Mouse (Mus musculus): ENCODE data around the gene Taar8c.
"Not testable (repeated sequence)": the region's sequence is repeated elsewhere in the genome, so short reads cannot be mapped to it uniquely, and the experiment has no call there.

Gene Taar8c

DNA sequence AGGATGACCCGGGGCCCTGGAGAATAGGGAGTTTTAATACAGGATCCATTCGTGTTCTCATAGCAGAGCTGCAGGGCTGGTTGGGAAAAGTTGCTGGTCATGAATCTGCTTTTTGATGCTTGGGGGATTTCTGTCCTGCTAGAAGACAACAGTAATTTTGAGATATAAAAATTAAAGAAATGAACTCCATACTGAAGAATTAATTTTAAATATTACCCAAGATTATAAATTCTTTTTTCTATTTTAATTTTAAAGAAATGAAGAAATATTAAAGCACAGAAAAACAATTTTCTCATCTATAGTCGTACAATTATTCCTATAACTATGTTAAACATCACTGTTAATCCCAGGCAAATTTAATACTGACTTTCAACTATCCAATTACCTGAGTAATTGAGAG is at the start of gene Taar8c:
TSS of gene Taar8c (minus strand) at position 101 of the 400 bp plus-strand sequence.
- DNase-seq (ENCODE audit: low read depth), result not testable (repeated sequence)

DNA sequence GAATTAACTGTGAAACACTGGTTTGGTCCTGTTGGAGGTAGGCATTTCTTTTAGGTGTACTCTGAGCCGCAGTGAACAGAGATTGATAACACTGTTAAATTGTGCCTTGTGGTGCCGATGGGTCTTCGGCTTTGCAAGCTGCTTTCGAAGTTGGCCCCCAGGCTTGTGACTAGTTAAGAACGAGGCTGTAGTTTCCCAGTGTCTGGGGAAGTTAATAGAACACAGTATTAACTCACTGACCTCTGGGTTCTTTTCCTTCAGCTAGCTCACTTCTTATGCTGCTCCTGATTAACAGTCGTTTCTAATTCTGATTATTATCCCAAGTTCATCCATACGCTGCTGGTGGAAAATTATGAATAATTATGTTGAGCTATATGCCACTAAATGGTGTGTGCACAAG is 48.4 kb upstream of the Taar8c start:
- DNase-seq (ENCODE audit: low read depth), result no peak

DNA sequence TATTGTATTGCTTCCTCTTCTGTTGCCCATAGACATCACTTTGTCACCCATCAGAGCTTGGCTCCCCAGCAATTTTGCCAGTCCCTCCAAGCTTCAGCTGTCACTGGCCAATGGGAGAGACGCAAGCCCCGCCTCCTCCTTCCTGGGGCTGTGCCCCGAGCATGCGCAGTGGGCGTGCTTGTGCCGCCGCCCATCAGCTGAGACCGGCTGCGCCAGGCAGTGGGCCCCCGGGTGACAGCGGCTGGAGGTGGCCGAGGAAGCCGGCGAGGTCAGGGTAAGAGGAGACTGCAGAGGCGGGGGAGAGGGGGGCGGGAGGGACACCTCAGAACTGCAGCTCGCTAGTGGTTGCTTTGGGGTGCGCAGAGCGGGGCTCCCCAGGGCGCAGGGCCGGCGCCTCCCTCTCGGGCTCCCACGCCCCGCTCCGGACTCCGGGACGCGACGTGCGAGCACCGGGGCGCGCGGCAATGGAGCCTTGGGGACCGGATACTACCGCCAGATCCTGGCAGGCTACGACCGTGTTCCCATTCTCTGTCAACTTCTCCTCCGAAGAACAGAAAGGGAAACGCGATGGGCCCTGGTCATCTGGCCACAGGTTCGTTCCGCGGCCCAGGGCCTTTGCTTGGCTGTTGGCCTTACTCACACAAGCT is 47.5 kb upstream of the Taar8c start, which contains the start of gene Stx7:
TSS of gene Stx7 (plus strand) at position 168 of the 647 bp plus-strand sequence.
- DNase-seq (ENCODE audit: low read depth), result peak; percentile 94

DNA sequence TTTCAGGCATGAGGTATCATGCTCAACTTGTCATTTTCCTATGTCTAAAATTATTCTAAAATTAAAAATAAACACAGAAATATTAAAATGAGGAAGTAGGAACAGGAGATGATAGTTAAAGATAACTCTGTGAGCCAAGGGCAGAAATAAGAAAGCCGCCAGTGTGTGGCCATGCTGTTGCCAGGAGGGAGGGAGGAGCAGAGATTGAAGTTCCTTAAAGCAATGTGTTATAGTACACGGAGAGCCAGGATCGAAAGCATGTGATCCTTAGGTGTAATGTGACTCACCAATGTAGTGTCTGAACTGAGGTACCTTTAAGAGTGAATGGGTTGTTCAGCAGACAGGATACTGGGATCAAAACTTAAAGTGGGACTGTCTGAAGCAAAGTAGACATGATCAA is 41.0 kb upstream of the Taar8c start:
- DNase-seq (ENCODE audit: low read depth), result no peak

DNA sequence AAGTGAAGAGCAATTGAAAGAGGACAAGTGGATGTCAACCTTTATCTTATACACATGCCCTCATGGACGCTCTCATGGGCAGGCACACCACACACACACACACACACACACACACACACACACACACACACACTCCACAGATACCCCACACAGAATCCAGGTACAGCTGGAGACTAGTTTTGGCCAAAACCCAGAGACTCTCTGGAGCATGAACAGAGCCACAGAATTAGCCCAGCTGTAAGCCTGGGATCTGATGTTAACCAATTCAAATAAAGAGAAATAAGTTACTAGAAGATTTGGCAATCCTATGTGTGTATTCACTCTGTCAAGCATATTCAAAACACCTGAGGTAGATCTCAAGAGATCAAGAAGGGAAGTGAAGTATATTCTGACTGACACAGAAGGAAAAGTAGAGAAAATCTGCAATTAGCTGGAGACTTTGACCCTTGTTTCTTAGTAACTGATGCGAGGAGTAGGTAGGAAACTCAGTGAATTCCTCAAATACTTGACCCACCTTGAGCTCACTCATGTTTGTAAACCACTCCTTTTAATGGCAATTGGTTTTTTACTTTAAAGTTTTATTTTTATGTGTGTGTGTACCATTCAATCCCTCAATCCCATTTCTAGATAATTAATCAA is 37.0 kb upstream of the Taar8c start:
- no peak for DNase-seq (ENCODE audit: low read depth)

DNA sequence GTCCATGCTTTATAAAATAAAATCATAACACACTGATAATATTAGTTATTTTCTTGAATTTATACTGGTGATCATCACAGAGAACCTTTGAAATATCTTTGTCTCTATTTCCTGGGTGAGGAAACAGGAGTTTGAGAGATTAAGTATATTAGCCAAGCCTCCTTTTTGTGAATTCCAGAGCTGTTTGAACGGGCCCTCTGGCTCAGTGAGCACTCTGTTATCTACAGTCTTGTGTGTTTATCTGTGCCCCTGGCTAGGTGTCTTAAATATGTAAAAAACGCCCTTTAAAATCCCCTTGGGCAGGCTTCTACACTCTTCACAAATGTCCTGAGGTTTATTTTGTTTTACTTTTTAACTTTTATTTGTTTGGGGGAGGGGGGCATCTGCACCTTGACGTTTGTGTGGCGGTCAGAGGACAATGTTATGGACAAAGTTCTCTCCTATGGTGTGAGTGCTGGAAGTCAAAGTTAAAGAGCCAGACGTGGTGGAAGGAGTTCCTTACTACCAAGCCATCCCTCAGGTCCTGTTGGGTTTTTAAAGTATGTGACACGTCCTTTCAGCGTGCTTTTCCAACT is 32.4 kb upstream of the Taar8c start:
- no peak for DNase-seq (ENCODE audit: low read depth)

DNA sequence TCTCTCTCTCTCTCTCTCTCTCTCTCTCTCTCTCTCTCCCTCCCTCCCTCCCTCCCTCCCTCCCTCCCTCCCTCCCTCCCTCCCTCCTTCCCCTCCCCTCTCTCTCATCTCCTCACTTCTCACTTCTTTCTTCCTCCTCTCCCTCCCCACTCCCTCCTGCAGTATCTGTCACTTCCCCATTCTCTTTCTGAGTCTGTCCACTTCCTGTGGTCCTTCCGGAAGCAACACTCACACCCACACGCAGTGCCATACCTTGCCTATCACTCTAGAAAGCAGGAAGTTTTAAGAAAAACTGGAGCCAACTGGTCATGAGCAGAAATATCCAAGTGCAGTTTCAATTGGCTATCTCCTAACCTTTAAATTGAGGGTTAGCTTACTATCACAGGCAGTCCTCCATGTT is 31.4 kb upstream of the Taar8c start:
- DNase-seq (ENCODE audit: low read depth), result no peak

DNA sequence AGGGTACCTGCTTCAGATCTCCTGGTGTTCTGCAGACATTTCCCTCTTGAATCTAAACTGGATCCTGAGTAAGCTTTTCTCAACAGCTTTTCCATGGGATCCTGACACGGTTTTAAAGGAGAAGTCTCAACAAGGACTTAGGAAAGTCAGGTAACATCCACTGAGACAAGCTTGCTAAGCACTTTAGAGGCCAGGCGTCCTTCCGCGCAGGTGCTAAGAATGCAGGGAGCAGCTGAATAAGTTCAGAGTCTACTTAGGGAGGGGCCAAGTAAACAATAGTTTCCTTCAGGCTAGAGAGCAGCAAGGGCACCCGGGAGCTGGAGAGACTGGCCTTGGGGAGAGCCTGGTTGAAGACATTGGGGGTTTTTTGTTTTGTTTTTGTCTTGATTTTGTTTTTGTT is 30.6 kb upstream of the Taar8c start:
- DNase-seq (ENCODE audit: low read depth), result no peak

DNA sequence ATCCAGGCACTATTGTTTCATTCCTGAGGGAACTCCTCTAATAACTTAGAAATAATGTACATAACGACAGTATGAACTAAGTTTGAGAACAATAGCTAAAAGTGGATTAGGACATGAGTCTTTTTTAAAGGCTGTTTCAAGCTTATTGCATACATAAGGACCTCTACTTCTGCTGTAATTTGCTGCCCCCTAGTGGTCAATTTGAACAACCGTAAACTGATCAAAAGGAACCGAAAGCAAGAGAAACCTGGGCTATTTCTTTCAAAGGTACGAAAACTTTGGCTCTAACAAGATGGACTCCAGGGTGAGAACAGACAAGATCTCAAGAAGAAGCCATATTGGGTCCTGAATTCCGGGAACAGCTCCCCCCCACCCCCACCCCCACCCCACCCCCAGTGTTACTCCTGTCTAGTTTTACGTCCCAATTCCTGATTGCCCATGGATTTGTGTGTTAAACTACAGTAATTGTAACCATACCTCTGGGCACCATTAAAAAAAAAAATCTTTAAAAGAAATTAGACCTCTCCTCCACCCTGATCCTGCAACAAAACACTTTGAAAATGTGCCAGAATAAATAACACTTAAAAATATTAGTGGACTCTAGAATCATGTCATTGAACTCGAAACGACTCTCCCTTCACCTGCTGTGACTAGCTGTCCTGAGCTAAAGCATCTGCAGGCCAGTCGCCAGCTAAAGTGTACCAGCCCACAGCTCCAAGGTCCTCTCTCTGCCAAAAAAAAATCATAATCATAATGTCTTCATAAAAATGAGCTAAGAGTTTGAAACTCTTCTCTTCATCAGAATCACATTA is 29.9 kb upstream of the Taar8c start:
- peak; percentile 82 for DNase-seq (ENCODE audit: low read depth)

DNA sequence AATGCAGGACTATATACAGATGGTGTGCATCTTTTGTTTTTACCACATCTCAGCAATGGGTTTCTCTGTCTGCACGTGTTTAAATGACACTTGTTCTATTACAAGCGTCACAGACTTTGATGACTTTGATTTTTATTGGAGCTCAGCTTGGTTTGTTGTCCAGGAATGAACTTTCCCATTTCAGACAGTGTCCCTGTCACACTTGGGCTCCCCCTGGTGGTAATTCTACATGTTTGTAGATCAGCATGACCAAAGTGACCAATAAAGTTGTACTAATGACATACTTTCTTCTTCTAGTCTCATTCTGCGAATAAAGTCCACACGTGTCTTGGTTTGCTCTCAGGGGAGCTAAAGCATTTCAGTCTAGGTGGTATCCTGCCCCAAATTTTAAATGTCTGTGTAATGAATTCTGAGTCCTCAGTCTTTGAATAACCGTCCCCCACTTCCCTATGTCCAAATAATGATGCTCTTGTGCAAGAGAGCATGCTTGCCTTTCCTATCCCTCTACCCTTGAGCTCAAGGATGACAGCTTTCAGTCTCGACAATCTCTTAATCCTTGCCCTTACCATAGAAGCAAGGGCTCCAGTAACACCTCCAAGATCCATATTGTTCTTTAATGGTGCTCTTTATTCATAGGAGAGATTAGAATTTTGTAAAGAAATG is 9.5 kb upstream of the Taar8c start:
- DNase-seq (ENCODE audit: low read depth), result peak; percentile 59

DNA sequence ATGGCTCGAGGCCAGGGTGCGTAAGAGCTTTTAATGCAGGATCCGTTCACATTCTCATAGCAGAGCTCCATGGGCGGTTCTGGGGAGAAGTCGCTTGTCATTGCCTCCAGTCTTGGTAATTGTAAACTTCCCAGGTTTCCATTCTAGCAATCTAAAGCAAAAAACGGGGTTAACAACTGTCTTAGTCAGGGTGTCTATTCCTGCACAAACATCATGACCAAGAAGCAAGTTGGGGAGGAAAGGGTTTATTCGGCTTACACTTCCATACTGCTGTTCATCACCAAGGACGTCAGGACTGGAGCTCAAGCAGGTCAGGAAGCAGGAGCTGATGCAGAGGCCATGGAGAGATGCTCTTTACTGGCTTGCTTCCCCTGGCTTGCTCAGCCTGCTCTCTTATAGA is 7.7 kb upstream of the Taar8c start, which contains the start of gene Taar9:
TSS of gene Taar9 (minus strand) at position 101 of the 400 bp plus-strand sequence.
- not testable (repeated sequence) for DNase-seq (ENCODE audit: low read depth)

DNA sequence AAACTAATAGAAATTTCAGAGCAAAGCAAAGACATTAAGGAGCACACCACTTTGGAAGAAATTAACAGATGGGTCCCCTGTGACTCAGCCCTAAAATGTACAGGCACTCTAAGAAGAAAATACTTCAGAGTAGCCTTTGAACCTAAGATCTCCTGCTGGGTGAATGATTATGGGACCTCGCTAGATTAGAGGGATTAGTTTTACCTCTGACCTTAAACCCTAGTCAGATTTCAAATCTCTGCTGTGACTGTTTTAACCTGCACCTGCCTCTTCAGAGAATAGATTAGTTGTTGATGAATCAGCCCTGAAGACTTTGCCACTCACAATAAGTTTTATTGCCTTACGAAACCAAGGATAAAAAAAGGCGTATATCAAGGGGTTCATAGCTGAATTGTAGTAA is 6.5 kb upstream of the Taar8c start:
- no peak for DNase-seq (ENCODE audit: low read depth)

DNA sequence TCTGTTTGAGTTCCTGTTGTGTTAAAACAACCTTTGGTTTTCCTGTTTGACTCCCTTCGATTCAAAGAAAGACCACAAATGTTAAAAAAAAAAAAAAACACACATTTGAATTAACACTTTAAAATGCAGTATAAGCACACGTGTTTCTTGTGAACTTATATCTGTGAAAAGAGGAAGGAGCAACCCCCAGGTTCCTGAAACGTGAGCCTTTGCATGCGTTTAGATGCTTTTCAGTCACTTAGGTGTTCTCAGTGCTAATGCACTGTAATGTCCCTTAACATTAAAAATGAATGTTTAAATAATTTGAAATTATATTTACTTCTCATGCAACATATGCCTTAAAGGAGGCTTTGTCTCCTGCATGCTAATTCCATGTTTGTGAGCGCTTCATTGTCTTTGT is 6.0 kb upstream of the Taar8c start:
- no peak for DNase-seq (ENCODE audit: low read depth)

DNA sequence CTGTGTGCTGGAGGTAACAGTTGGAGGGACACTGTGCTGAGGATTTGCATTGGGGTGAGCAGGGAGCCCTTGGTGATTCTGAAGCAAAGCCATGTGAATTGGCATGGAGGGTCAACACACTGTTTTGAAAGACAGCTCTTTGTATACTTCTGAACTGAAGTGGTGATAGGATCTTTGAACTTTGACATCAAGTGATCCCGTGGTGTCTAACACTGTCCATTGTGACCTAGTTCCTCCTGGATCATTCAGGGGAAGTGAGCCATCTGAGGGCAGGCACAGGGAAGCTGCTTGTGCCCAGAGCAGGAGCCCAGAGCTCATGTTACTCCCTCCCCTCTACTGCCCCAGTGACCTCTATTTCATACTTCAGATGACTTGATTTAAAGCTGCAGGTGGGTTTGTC is 1.6 kb upstream of the Taar8c start:
- DNase-seq (ENCODE audit: low read depth), result not testable (repeated sequence)

DNA sequence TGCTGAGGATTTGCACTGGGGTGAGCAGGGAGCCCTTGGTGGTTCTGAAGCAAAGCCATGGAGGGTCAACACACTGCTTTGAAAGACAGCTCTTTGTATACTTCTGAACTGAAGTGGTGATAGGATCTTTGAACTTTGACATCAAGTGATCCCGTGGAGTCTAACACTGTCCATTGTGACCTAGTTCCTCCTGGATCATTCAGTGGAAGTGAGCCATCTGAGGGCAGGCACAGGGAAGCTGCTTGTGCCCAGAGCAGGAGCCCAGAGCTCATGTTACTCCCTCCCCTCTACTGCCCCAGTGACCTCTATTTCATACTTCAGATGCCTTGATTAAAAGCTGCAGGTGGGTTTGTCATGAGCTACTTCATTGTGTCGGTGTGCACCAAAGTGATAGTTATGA is 4.7 kb downstream of the Taar8c start:
- DNase-seq (ENCODE audit: low read depth), result not testable (repeated sequence)

DNA sequence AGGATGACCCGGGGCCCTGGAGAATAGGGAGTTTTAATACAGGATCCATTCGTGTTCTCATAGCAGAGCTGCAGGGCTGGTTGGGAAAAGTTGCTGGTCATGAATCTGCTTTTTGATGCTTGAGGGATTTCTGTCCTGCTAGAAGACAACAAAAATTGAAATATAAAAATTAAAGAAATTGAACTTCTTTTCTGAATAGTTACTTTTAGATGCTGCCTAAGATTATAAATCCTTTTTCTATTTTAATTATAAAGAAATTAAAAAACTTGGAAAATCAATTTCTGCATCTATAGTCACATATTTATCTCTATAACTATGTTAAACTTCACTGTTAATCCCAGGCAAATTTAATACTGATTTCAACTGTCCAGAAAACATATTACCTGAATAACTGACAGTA is 9.5 kb downstream of the Taar8c start, which contains the start of gene Taar8b:
TSS of gene Taar8b (minus strand) at position 101 of the 400 bp plus-strand sequence.
- no peak for DNase-seq (ENCODE audit: low read depth)

DNA sequence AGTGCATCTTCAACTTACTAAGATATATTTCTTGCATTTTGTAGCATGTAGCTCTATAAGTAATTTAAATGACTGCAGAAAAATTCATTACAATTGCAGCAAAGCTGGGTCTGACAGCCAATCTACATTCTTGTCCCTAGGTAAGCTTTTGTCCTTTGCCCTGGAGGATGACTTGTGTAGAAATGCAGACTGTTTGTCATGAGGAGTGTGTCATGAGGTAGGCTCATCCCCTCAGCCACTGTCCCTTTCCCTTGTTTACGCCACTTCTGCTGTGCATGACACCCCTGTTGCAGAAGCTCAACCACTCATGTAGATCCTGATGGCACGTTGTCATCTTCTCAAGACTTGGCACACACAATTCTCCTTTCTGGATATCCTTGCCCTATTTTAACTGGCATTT is 14.5 kb downstream of the Taar8c start:
- no peak for DNase-seq (ENCODE audit: low read depth)

DNA sequence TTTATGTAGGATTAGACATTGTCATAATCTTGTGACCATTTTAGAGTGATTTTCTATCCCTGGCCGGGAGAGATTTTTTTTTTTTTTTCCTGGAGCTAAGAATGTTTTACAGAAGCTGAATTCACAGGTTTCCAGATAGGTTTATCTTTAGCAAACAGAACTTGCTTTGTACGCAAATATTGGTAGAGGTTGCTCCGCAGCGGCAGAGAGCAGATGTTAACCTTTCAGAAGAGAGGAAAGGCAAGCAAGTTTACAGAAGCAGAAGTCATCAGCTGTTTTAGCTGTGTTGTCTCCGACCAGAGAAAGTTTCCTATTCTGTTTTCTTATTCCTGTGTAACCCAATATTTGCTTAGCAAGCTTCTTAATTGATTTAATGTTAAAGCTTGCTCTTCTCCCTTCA is 15.2 kb downstream of the Taar8c start:
- no peak for DNase-seq (ENCODE audit: low read depth)

DNA sequence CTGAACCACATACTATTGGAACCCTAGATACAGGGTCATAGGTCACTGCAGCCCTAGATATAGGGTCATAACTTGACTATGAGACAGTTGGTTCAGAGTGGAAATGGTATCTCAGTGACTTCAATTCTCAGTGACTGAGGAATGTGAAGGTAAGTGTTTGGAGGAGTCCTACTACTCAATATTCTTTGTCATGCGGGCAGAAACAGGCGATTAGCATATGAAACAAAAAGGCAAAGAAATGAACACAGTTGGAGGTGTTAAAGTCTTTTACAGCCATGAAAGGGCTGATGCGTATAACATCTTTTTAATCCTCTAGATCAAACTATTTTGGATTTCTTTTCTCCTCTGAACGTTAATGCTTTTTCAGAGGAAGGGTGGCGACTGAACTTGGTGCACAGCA is 15.8 kb downstream of the Taar8c start:
- no peak for DNase-seq (ENCODE audit: low read depth)

DNA sequence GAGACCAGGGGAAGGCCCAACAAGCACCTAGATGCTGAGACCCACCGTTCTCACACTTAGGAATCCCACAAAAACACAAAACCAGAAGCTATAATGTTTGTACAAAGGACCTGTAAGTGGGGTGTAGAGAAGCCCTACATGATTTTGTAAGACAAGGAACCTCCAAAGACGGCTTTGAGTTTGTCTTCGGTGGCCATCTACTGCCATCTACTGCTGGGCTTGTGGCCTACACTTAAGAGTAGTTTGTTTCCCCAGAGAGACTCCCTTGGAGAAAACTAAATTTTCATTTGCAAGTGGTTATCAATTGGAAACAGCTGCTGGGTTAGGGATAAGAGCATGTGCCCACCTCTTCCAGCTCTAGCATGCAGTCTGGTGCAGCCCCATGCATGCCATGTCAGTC is 21.5 kb downstream of the Taar8c start:
- peak; percentile 4 for DNase-seq (ENCODE audit: low read depth)

DNA sequence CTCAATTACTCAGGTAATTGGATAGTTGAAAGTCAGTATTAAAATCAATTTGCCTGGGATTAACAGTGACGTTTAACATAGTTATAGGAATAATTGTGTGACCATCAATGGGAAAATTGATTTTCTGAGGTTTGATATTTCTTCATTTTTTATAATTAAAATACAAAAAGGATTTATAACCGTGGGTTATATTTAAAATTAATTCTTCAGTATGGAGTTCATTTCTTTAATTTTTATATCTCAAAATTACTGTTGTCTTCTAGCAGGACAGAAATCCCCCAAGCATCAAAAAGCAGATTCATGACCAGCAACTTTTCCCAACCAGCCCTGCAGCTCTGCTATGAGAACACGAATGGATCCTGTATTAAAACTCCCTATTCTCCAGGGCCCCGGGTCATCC is 25.5 kb downstream of the Taar8c start, which contains the start of gene Taar8a:
TSS of gene Taar8a (plus strand) at position 301 of the 400 bp plus-strand sequence.
- not testable (repeated sequence) for DNase-seq (ENCODE audit: low read depth)

DNA sequence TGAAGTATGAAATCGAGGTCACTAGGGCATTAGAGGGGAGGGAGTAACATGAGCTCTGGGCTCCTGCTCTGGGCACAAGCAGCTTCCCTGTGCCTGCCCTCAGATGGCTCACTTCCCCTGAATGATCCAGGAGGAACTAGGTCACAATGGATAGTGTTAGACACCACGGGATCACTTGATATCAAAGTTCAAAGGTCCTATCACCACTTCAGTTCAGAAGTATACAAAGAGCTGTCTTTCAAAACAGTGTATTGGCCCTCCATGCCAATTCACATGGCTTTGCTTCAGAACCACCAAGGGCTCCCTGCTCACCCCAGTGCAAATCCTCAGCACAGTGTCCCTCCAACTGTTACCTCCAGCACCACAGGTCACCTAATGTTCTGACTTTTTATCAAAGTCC is 27.0 kb downstream of the Taar8c start:
- DNase-seq (ENCODE audit: low read depth), result not testable (repeated sequence)
